Mouse (Mus musculus) heart, postnatal 0 days (tissue): Measurements from ENCODE around the gene Epn1.
A peak's percentile ranks its signal among the peaks of the same experiment; 100 is the strongest.

Source experiments
- CTCF ChIP-seq: IDR thresholded peaks from 2 replicates; pipeline ENCODE4 v1.5.1; 2016; ENCODE audit warnings: antibody characterized with exemption, control low read depth, low read depth
- EP300 ChIP-seq: IDR thresholded peaks from 2 replicates; pipeline ENCODE4 v1.6.1; 2016; ENCODE audit warnings: antibody characterized with exemption, low read depth

- TF ChIP-seq CTCF (no peak), EP300 (peak; percentile 46; the same call in 1 of the 2 replicates)
These were observed 18.7 kb downstream of the Epn1 start for GRCm38 (mm10) chr7:5098769-5099168.
